Mouse (Mus musculus): ENCODE results near the gene Plekha7.

DNA sequence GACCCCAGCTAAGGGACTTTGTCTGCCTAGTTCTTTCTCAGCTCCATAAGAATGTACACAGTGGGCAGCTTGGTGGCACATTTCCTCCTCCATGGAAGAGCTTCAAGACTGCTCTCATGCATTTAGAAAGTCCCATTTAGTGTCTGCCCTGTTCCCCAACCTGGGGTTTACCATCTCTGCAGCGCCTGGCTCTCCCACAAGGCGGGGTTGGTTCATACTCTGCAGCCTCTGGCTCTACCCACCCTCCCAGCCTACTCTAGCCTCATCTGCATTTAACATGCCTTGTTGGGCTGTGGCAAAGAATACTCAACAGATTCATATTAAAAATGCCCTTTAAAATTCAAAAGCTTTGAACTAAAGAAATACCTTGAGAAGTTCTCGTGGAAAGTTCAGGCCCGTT is 187.4 kb downstream of the Plekha7 start:
- TF ChIP-seq CTCF (IDR thresholded peaks at IDR 0.05) (no peak), EP300 (IDR thresholded peaks at IDR 0.05) (no peak)
